Mouse (Mus musculus): ENCODE measurements at regions not wholly inside any gene's neighbourhood (a gene's known extent, or its start where the extent isn't known, plus 50 kb on each side); places are given as distances from the start of the nearest gene placed in this dataset.

DNA sequence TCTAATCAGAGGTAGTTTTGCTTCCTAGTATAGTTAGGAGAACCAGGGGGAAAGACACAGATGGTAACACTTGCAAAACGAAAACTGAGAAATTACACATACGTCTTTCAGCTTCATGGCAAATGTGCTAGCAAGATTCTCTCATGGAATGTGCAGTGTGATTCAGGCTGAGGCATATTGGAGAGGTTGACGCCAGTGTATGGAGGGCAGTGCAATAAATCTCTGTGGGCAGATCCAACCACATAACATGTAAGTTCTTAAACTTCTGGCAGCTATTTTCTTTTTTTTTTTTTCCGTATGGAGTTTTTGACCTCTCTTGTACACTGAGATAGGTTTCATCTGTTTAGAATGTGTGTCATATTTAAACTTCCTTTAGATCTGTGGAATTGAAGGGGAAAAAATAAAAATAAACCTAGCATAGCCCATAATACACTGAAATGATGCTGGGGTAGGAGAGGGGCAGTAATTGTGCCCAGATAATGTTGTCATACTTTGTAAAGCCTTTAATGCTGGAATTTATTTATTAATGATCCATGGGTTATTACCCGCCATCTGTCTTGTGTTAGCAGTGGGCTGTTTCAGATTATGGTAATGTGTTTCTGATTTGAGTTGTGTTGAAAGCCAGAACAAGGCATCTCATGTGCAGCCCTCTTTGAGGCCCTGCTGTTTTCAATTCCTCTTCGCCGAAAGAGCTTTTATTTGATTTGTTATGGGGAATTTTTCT, 596.3 kb upstream of the Megf9 start:
- peak; percentile 63; the same call in 1 of the 2 replicates for ATAC-seq
- no peaks in the 10 kb centered on the region for H3K9me3 ChIP-seq
- H3K27me3 ChIP-seq (replicated peaks), result no peaks in the 10 kb centered on the region
- H3K4me1 ChIP-seq (replicated peaks), result no peaks in the 10 kb centered on the region
- WGBS, result 40% methylated on average over 7 of the region's 7 CpGs
- no peak overlapping the region for H3K4me3 ChIP-seq (replicated peaks)
- H3K27ac ChIP-seq, result no peak overlapping the region
- H3K36me3 ChIP-seq, result no peaks in the 10 kb centered on the region
- H3K4me2 ChIP-seq (replicated peaks), result no peak overlapping the region
- no peak overlapping the region for H3K9ac ChIP-seq

DNA sequence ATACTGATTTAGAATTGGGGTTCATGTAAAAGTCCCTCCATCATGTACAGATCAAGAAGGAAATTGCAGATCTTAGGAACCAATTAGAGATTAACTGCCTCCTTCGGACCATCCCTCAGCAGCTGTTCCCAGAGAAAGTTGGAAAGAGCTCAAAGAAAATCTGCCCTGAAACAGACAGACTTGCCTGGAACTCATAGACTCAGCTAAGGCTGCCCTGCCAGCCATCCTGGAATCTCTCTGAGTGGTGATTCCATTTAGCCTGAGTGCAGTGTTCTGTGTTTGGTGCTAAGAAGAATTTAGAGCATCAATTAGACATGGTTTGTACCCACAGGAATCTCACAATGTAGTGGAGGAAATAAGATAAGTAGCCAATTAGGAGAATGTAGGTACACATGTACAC, 594.5 kb upstream of the Megf9 start:
- no peak overlapping the region for H3K27ac ChIP-seq
- H3K36me3 ChIP-seq, result no peaks in the 10 kb centered on the region
- no peaks in the 10 kb centered on the region for H3K4me1 ChIP-seq (replicated peaks)
- H3K27me3 ChIP-seq (replicated peaks), result no peaks in the 10 kb centered on the region
- no peaks in the 10 kb centered on the region for H3K9me3 ChIP-seq
- H3K4me2 ChIP-seq (replicated peaks), result no peak overlapping the region
- ATAC-seq, result no peak
- 52% methylated on average over 1 of the region's 1 CpGs for WGBS
- H3K4me3 ChIP-seq (replicated peaks), result no peak overlapping the region
- no peak overlapping the region for H3K9ac ChIP-seq
